Mouse (Mus musculus) heart, adult 2 months (tissue): ENCODE results near the gene Ints14. TPM values are rescaled to one million over a fixed set of nuclear protein-coding genes. Genes with fewer than 3 reads are reported as not detected.
A peak's percentile ranks its signal among the peaks of the same experiment; 100 is the strongest.

ENCODE experiments used
- DNase-seq, 2 experiments: peaks; one replicate each; pipeline ENCODE4 v3.0.0; 2021
- H3K27ac ChIP-seq: fragments of 200-600 bp; 2 replicates; pipeline ENCODE4 v1.8.1; 2022
- H3K27me3 ChIP-seq: fragments of 200-500 bp; 2 replicates; pipeline ENCODE4 v1.6.1; 2012; ENCODE audit warnings: mild to moderate bottlenecking, low read length, inconsistent platforms, mixed read lengths; ENCODE audit not compliant: control insufficient read depth, insufficient read depth
- H3K36me3 ChIP-seq: fragments of 200-500 bp; 2 replicates; pipeline ENCODE4 v1.6.1; 2012; ENCODE audit warnings: low read length, inconsistent platforms; ENCODE audit not compliant: control insufficient read depth, insufficient read depth
- H3K4me1 ChIP-seq: fragments of 200-500 bp; 2 replicates; pipeline ENCODE4 v1.6.1; 2011; ENCODE audit warnings: low read length; ENCODE audit not compliant: control insufficient read depth, insufficient read depth
- H3K4me3 ChIP-seq: fragments of 200-600 bp; 2 replicates; pipeline ENCODE4 v1.8.1; 2022
- H3K79me2 ChIP-seq: fragments of 200-500 bp; replicated peaks from 2 replicates; pipeline ENCODE4 v1.6.1; 2012; ENCODE audit warnings: mild to moderate bottlenecking, inconsistent platforms, low read length, moderate library complexity, mixed read lengths; ENCODE audit not compliant: control insufficient read depth, insufficient read depth
- H3K9ac ChIP-seq: fragments of 200-500 bp; 2 replicates; pipeline ENCODE4 v1.6.1; 2012; ENCODE audit warnings: low read depth, mild to moderate bottlenecking, control low read depth, inconsistent platforms, low read length, mixed read lengths
- CTCF ChIP-seq: fragments of 200-600 bp; IDR thresholded peaks from 2 replicates; pipeline ENCODE4 v1.8.1; 2022; ENCODE audit warnings: antibody characterized with exemption, mild to moderate bottlenecking, moderate library complexity
- EP300 ChIP-seq: fragments of 200-500 bp; IDR thresholded peaks from 2 replicates; pipeline ENCODE4 v1.6.1; 2011; ENCODE audit warnings: low read depth, low read length, control low read depth; ENCODE audit not compliant: insufficient read depth
- POLR2A ChIP-seq: fragments of 200-500 bp; IDR thresholded peaks from 2 replicates; pipeline ENCODE4 v1.6.1; 2011; ENCODE audit warnings: mild to moderate bottlenecking, low read depth, low read length, control low read depth; ENCODE audit not compliant: insufficient read depth
- WGBS: fragments of 180-500 bp; shearing (Covaris S2); methylation state at CpG from one replicate; pipeline ENCODE4 v1.1.7; 2018; 5-methylcytosine and 5-hydroxymethylcytosine counted together
- intact Hi-C: fragments of 180-260 bp; cut with DNase I; formaldehyde crosslinking; loops from one replicate; pipeline ENCODE4 v1.15.1; 2025
- polyA plus RNA-seq: library from polyadenylated mRNA; depleted of rRNA; stranded (reverse); fragments of >200 nt; gene quantifications from 2 replicates; pipeline ENCODE4 v1.2.3, GENCODE M21; 2012
- total RNA-seq, 2 experiments: library from RNA; stranded (reverse); gene quantifications; 2 replicates each; pipeline ENCODE4 v1.2.3; 2021

Ints14 gene
- total and polyA plus RNA-seq, 3 experiments, result 11.0 to 15.3 (median 14.0) TPM

GRCm38 (mm10) chr9:64937491-64937890 lies 23.2 kb upstream of the Ints14 start:
- no peak overlapping the region for H3K9ac ChIP-seq
- intact Hi-C loops, result no loop called here
- no peak overlapping the region for H3K27ac ChIP-seq
- no peak for TF ChIP-seq POLR2A
- TF ChIP-seq EP300, result no peak
- TF ChIP-seq CTCF, result peak; percentile 7; the same call in 1 of the 2 replicates
- H3K79me2 ChIP-seq, result no peaks in the 10 kb centered on the region
- DNase-seq, result no peak
- H3K27me3 ChIP-seq, result no peaks in the 10 kb centered on the region
- no peaks in the 10 kb centered on the region for H3K36me3 ChIP-seq
- 62% methylated on average over 5 of the region's 5 CpGs for WGBS
- H3K4me1 ChIP-seq, result peaks cover 5% of the 10 kb centered on the region
- H3K4me3 ChIP-seq, result no peak overlapping the region

GRCm38 (mm10) chr9:64938535-64938934 lies 22.2 kb upstream of the Ints14 start:
- whole genome bisulfite sequencing, result 33% methylated on average over 5 of the region's 5 CpGs
- Histone ChIP-seq H3K79me2 (no peaks in the 10 kb centered on the region), H3K4me1 (peaks cover 5% of the 10 kb centered on the region), H3K4me3 (no peak overlapping the region), H3K27me3 (no peaks in the 10 kb centered on the region), H3K36me3 (no peaks in the 10 kb centered on the region), H3K27ac (no peak overlapping the region), H3K9ac (no peak overlapping the region)
- intact Hi-C loops, result no loop called here
- TF ChIP-seq POLR2A (no peak), CTCF (no peak), EP300 (no peak)
- no peak for DNase-seq

GRCm38 (mm10) chr9:64939281-64939680 lies 21.4 kb upstream of the Ints14 start:
- no peak overlapping the region for H3K4me3 ChIP-seq
- H3K4me1 ChIP-seq, result peaks cover 4% of the 10 kb centered on the region
- TF ChIP-seq CTCF, result no peak
- no peak for TF ChIP-seq EP300
- TF ChIP-seq POLR2A, result no peak
- 43% methylated on average over 4 of the region's 4 CpGs for WGBS
- intact Hi-C loops, result no loop called here
- H3K79me2 ChIP-seq, result no peaks in the 10 kb centered on the region
- no peak overlapping the region for H3K27ac ChIP-seq
- no peaks in the 10 kb centered on the region for H3K27me3 ChIP-seq
- no peak overlapping the region for H3K9ac ChIP-seq
- no peak for DNase-seq
- H3K36me3 ChIP-seq, result no peaks in the 10 kb centered on the region

- Histone ChIP-seq H3K9ac (no peak overlapping the region), H3K4me1 (peaks cover 2% of the 10 kb centered on the region; the same call in 1 of the 2 replicates), H3K79me2 (no peaks in the 10 kb centered on the region), H3K27ac (no peak overlapping the region), H3K4me3 (no peak overlapping the region), H3K27me3 (no peaks in the 10 kb centered on the region), H3K36me3 (no peaks in the 10 kb centered on the region)
- intact Hi-C loops, result no loop called here
- no peak for TF ChIP-seq POLR2A
- no peak for TF ChIP-seq EP300
- TF ChIP-seq CTCF, result no peak
- WGBS, result 86% methylated on average over 2 of the region's 2 CpGs
- DNase-seq, result no peak
Measured at GRCm38 (mm10) chr9:64939790-64940189, 20.9 kb upstream of the Ints14 start.

GRCm38 (mm10) chr9:64940731-64941346 lies 19.9 kb upstream of the Ints14 start:
- no peak overlapping the region for H3K4me3 ChIP-seq
- TF ChIP-seq CTCF (no peak), POLR2A (no peak), EP300 (no peak)
- DNase-seq, result no peak
- intact Hi-C loops, result no loop called here
- WGBS, result 66% methylated on average over 11 of the region's 11 CpGs
- H3K79me2 ChIP-seq, result no peaks in the 10 kb centered on the region
- H3K9ac ChIP-seq, result no peak overlapping the region
- no peaks in the 10 kb centered on the region for H3K27me3 ChIP-seq
- no peaks in the 10 kb centered on the region for H3K4me1 ChIP-seq
- H3K27ac ChIP-seq, result no peak overlapping the region
- no peaks in the 10 kb centered on the region for H3K36me3 ChIP-seq

GRCm38 (mm10) chr9:64941650-64942049 lies 19.1 kb upstream of the Ints14 start:
- DNase-seq, result no peak
- Histone ChIP-seq H3K9ac (no peak overlapping the region), H3K79me2 (no peaks in the 10 kb centered on the region), H3K27ac (no peak overlapping the region), H3K4me3 (no peak overlapping the region), H3K4me1 (no peaks in the 10 kb centered on the region), H3K27me3 (no peaks in the 10 kb centered on the region), H3K36me3 (no peaks in the 10 kb centered on the region)
- TF ChIP-seq POLR2A (no peak), EP300 (no peak), CTCF (no peak)
- 80% methylated on average over 4 of the region's 4 CpGs for WGBS
- intact Hi-C loops, result no loop called here
